Mouse (Mus musculus) c-Kit-positive CD71-positive TER-119-positive erythroid progenitor cells, embryonic 14.5 days (primary cell): ENCODE results near the gene Ppm1h.

ENCODE experiments used
- DNase-seq: peaks from one replicate; pipeline ENCODE4 v3.0.0-alpha.2; 2013; ENCODE audit warnings: low spot score

Gene Ppm1h

DNA sequence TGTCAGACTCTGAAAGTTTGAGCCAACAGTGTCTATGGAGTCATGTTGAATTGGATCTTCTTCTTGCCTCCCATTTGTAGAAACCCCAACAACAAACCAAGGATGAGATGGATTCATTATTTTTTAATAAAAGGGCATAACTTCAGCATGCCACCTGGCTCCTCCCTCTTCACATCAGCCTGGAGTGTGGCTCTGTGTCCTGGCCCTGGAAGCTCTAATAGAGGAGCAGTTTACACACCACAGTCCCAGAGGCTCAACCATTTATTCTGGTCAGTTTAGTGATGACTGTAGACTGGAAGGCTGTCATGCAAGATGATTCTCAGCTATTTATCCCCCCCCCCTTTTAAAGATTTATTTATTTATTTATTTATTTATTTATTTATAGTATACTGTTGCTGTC, 294.7 kb downstream of the Ppm1h start:
- no peak for DNase-seq

DNA sequence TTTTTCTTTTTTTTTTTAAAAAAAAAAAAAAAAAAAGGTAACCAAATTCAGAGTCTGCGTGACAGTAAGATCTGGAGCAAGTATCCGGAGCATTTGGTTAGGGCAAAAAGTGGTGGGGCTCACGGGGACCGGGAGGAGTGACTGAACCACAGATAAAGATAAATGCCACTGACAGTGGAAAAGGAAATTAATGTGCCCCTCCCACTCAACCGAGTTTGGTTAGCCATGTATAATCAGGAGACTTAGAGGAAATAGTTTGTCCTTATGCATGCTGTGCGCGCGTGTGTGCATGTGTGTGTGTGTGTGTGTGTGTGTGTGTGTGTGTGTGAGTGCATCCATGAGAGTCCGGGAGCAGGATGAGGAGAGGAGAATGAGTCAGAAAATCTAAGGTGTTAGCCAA, 297.5 kb downstream of the Ppm1h start:
- no peak for DNase-seq

DNA sequence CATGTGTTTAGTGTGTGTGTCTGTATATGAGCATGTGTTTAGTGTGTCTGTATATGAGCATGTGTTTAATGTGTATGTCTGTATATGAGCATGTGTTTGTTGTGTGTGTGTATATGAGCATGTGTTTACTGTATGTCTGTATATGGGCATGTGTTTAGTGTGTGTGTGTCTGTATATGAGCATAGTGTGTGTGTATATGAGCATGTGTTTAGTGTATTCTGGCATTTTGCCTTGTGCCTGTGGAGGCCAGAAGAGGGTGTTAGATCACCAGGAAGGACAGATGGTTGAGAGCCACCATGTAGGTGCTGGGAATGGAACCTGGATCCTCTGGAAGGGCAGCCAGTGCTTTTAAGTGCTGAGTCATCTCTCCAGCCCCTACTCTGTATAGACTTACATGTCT, 300.8 kb downstream of the Ppm1h start:
- DNase-seq: no peak

DNA sequence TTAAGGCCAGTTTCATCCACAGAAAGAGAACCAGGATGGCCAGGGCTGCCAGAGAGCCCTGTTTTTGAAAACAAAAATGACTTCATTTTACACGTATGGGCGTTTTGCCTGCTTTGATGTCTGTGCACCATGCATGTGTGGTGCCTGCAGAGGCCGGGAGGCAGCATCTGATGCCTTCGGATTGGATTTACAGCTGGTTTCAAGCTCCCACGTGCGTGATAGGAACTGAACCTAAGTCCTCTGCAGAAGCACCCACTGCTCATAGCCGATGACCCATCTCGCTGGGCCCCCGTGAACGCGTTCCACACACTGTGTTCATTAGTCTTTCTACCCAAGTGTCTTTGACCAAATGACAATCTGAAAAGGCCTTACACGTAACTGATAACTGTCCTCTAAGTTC, 301.6 kb downstream of the Ppm1h start:
- no peak for DNase-seq

DNA sequence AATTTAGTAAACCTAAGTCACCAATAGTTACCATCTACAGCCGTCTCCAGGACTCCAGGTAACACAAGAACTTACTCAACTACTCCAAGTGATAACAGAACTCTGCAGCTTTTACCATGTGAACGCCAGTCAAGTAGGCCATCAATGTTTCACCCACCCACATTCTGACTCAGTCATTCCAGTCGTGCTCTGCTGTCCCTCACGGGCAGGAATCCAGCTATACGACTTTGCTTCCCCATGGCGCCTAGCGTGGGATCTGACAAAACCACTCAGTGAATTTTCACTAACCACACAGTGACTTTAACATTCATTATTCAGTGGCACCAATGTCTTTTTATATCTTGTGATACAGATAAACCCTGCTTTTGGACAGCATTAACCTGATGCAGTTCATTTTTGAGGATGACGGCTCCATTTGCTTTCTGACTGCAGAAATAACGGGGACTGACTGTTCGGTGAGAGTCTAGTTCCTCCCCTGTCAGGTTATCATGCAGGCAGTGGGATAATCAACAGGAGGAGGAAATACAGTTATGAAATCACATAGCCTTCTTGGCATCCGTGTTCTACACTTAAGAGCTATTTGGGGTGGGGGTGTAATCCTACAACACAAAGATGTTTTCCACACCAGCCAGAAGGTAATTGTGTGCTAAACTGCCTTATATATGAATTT, 304.5 kb downstream of the Ppm1h start:
- peak; percentile 21 for DNase-seq

DNA sequence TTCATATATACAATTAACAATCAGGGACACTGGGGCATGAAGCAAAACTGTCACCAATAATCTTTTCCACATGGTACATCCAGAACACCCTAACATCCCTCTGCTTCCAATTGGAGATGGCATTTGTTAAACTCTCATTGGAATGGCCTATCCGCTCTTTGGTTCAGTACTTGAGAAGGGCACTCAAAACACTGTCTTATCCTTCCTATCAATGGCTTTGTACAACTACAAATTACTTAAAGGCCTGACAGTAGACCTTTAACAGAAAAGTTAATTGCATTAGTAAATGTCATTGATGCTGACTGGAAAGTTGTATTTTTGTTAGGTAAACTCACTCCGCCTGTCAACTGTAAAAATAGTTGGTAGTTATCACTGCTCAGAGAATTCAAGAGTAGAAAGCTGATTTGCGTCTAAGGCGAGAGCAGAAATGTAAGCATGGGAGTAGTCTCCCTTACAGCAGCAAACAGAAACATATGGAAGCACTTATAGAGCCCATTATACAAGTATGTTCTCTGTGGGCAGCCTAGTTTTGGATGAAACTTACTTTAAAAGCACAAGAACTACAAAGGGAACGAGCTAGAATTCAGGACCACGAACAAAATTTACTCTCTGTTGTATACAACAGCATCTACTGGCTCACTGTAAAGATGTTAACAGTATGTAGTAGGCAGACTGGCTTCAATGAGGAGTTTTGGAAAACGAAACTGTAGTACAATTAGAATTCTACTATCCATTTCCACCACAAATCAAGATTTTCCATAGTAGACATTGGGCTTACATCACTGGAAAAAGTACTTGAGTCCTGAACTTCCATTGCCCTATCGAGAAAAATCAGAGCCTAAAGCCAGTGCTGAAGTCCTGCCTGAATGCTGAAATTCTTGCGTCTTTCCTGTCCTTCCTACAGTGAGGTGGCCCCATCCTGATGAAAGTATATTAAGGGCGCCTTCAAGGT, 305.3 kb downstream of the Ppm1h start:
- DNase-seq: peak; percentile 16

DNA sequence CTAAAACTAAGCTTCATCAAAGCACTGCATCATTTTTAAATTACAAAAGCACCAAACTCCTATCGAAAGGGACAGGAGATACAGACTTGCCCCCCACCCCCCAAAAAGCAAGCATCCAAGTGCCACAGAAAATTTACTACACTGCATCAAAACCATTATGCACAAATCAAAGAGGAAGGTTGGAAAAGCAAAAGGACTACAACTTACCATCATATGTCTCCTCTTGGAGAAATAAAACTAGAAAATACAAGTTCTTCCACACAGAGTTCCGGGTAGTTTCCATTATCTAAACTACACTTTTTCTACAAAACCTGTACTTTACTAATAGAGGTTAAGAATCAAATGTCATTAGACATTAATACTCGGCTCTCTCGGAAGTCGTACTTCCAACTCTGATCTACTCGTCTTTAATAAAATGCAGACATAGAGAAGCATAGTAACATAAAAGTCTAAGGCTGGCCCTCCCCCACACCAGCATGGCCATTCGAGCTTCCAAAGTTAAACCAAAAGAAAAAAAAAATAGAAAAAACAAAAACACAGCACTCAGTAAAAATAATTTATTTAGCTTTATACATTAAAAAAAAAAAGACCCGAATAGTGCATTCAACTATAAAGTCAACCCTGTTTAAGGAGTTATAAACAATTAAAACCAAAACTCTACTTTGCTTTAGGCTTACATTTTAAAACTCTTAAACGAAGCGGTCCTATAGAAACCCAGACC, 306.1 kb downstream of the Ppm1h start:
- peak; percentile 25 for DNase-seq

DNA sequence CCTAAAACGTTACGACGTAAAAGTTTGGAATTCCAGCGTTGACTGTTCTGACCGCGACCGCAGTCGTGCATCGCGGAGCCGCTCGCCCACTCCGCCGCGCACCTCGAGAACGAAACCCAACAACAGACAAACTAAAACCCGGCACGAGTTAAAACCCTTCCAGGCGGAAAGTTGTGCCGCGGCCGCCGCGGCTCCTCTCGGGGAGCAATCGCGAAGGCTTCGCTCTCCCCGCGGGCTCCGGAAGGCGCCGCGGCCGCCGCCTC, 306.6 kb downstream of the Ppm1h start:
- DNase-seq: peak; percentile 34

DNA sequence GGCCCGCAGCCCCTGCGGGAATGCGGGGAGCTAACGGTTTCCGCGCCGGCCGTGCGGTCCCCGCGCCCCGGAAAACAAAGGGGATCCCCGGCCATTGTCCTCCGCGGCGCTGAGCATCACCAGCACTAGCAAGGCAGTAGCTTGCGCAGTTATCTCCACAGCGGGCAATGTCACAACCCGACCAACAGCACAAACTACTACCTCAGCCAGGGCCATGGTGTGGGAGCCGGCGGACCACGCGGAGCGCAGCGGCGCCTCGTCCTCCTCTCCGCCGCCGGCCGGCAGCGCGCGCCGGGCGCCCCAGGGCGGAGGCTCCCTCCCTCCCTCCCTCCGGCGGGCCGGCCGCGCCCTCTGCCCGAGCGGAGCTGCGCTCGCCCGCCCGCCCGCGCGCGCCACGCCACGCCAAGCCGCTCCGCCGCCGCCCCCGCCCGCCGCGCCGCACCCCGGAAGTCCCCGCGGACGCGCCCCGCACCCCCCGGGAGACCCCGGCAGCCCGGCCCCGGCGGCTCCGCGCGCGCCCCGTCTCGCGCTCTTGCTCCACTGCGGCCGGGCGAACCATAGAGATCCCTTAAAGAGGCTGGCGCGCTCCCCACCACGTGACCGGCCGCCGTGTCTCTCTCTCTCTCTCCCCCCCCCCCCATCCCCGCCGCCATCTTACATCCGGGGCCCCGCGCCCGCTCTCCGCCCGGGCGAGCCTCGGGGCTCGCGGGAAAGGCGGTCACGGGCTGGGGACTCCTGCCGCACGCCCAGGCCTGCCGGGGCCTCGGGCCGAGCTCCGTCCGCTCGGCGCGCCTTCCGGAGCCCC, 307.2 kb downstream of the Ppm1h start:
- peak; percentile 63 for DNase-seq

DNA sequence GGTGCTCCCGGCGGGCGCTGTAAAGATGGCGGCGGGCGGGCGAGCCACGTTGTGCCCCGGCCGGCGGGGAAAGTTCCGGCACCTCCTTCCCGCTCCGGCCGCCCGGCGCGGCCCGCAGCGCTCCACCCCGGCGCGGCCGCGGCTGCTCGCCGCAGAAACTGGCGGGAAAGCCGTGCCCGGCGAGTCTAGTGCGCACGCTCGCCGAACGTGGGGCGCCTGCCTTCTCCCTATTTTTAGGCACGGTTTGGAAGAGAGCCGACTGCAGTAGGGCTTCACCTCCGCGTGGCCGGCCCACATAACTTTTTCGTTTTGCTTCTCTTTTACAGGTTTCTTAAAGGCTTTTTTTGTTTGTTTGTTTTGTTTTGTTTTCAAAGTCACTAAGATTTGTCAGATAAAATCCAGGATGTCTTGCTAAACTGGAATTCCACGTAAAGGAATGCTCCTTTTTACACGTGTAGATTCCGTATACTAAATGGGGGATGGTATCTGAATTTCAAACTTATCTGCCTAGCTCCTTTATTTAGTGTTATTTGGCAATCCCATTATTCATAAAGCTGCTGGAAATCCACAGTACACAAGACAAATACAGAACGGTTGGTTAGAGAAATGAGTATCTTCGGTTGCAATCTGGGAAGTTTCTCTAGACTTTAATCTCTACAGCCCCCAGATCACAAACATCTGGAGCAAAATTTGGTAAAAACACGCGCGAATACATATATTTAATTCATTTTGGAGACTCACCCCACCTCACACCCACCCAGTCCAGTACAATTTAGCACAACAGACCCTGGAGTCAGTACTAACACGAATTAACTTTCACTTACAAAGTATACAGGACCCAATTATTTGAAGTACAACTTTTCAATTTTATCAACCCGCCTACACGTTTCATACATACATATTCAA, 308.0 kb downstream of the Ppm1h start:
- peak; percentile 69 for DNase-seq

DNA sequence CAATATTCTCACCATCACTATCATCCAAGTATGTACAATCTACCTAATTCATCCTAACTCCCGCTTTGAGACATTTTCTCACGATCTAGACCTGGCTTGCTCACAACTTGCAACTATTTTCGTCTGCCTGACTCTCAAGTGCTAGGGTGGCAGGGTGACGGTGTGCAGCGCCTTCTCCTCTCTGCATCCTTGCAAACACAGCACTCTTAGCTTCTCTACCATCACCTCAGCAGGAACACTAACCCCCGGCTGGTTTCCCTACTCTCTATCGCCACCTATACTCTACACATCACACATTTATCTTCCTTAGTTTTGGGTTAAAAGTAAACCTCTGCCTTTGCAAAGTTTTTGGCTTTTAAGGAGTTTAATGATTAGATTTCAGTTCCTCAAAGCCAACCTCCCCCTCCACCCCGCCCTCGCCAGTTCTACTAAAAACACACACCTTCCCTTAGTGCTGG, 309.1 kb downstream of the Ppm1h start:
- peak; percentile 55 for DNase-seq

DNA sequence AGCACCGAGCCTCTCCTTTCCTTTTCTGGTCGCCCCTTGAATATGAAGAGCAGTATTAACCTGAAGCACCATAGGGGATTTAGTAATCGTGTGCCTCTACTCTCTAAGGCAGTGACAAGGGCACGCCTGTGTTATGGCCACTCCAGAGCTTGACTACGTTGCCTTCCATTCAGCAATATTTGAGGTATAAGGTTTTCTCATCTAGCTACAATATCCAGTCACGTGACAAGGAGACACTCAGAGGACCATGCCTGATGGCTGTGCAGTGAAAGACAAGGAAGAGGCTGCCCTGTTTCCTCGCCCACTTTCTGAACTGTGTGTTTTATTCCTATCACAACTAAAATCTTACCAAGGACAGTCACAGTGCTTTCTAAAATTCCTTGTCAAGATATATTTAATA, 309.8 kb downstream of the Ppm1h start:
- DNase-seq: no peak

DNA sequence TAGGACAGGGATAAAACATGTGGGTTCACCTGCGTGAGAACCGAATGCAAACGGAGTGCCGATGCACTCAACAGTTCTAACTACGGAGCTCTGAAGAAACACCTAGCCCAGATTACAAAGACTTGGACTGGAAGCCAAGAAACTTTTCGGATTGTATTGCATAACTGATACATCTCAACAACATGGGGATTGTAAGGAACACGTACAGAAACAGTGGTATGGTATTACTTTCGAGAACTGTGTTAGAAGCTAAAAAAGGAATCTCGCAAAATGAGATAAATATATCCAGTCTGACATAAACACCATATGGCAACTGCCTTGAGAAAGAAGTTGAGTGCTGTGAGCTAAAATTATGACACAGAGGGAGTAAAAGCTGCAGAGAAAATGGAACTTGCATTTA, 311.4 kb downstream of the Ppm1h start:
- DNase-seq: no peak

DNA sequence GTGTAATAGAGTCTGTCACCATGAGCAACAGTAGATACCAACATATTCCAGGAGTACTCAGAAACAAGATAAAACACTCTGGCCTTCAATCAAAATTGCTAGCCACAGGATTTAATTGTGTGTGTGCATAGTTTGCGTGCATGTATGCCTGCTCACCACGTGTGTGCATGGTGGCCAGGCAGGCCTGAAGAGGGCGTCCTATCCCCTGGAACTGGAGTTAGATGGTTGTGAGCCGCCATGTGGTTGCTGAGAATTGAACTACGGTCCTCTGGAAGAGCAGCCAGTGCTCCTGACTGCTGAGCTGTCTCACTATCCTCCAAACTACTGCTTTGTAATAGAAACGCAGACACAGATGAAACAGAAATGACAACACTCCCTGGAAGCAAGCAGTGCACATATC, 312.0 kb downstream of the Ppm1h start:
- DNase-seq: no peak

DNA sequence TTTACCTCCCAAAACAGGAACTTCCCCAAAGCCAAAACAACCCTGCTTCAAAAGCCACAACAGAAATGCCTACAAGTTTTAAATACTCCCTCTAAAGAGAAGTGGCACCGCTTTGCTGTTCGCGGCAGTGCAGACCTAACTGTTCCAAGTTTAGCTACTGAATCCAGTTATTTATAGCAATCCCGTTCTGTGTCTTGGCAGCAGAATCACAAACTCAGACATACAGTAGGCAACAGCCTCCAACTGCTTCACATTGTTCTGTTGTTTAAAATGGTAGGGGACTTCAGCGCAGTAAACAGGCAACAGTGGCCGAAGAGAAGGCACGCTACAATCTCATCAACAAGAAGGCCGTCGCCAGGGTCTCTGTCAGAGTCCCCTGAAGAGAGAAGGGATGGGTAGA, 312.5 kb downstream of the Ppm1h start:
- DNase-seq: no peak

DNA sequence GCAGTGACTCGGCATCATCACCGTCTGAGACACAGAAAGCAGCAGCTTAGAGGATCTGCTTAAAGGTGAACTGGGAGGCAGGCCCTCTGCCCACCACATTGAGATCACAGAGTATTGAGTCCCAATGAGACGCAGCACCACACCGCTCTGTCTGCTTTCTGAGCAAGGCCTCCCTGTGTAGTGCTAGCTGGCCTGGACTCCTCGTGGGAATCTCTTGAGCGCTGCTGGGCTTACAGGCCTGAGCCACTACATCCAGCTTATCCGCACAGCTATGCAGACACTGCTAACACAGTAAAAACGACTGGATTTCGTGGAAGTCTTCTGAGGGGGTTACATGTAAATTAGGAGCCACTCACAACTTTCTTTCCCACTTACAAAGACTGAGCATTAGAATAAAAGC, 313.1 kb downstream of the Ppm1h start:
- DNase-seq: no peak

DNA sequence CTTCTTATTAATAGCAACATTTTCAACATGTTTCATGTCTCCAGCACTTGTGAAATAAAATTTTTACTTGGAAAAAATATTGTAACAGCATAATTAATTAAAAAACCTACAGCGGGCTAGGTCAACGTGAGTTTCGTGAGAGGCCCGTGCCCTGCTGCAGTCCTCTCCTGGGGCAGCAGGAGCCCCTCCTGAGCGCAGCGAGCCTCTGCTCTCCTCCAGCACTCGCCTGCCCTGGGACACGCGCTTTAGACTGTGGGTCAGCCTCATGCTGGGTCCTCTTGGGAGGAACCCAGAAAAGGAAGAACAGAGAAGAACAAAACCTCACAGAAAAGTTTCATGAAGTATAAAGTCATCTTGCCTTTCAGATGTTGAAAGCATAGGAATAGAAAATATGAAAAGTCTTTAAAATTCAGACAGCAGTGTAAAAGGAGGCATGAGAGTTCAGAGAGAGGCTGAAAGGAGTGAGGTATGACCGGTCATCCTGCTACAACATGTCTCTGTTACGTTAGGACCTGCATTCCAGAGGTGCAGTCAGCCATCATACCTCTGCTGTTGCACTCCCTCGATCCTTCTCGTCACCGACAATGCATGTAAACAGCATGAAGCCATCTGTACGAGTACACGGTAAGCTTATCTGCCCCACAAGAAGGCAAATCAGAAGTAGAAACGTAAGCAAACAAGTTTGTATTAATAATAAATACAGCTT, 316.0 kb downstream of the Ppm1h start:
- no peak for DNase-seq
